In genomic region chr14:120225657-120226056, GRCm38 (mm10) we compare ENCODE assay signal across 14 mouse cellular contexts. TPM values are rescaled to one million over a fixed set of nuclear protein-coding genes. Genes with fewer than 3 reads are reported as not detected.
DNase-seq lines count a peak whose midpoint lies in the region; ATAC-seq lines count a peak whose summit lies in the region.
"Had no signal": no experiment of that assay in that cellular context is flagged by ENCODE, and none has a peak within 500 bp of the region (broad histone marks: within the 10 kb centered on the region; RNA-seq: fewer than 3 reads in every experiment).

No protein-coding gene starts in this region.

- 0 out of 2 replicates have a peak, but pooled peaks cover 5% of the 10 kb centered on the region for H3K9me3 ChIP-seq in forebrain, embryonic 13.5 days (replicated peaks)
- no peaks in the 10 kb centered on the region for H3K9me3 ChIP-seq in forebrain, embryonic 10.5 days
- H3K9me3 ChIP-seq in hindbrain, embryonic 15.5 days: no peaks in the 10 kb centered on the region
- no peaks in the 10 kb centered on the region for H3K9me3 ChIP-seq in hindbrain, embryonic 13.5 days
- H3K9me3 ChIP-seq: neural tube, embryonic 13.5 days had no signal

- no peaks in the 10 kb centered on the region for H3K36me3 ChIP-seq in forebrain, embryonic 13.5 days (ENCODE audit: poor library complexity, severe bottlenecking)
- no peaks in the 10 kb centered on the region for H3K36me3 ChIP-seq in forebrain, embryonic 10.5 days (replicated peaks)
- no peaks in the 10 kb centered on the region for H3K36me3 ChIP-seq in hindbrain, embryonic 15.5 days
- H3K36me3 ChIP-seq in hindbrain, embryonic 13.5 days: no peaks in the 10 kb centered on the region
- H3K36me3 ChIP-seq: heart, embryonic 13.5 days; neural tube, embryonic 13.5 days had no signal

- DNase-seq in forebrain, embryonic 10.5 days (ENCODE audit: extremely low spot score, low spot score): no peak
- DNase-seq in right cerebral cortex, postnatal 4 days: peak; percentile 10
- no peak for DNase-seq in right cerebral cortex, postnatal 36 days (ENCODE audit: low spot score in 2 of 2)
- DNase-seq in kidney, postnatal 25 days: no peak
- DNase-seq: kidney, adult 8-10 months; lung, adult 18-20 months; right cerebral cortex, postnatal 25 days; thymus, postnatal 25 days had no signal

- peaks cover 9% of the 10 kb centered on the region for H3K4me1 ChIP-seq in forebrain, embryonic 13.5 days
- H3K4me1 ChIP-seq in forebrain, embryonic 10.5 days: peaks cover 6% of the 10 kb centered on the region
- H3K4me1 ChIP-seq in hindbrain, embryonic 15.5 days (replicated peaks): peaks cover 11% of the 10 kb centered on the region; the same call in 1 of the 2 replicates
- H3K4me1 ChIP-seq in hindbrain, embryonic 13.5 days (replicated peaks): peaks cover 14% of the 10 kb centered on the region

- no peak overlapping the region for H3K27ac ChIP-seq in forebrain, embryonic 13.5 days
- no peak overlapping the region for H3K27ac ChIP-seq in forebrain, embryonic 10.5 days
- no peak overlapping the region for H3K27ac ChIP-seq in hindbrain, embryonic 15.5 days (replicated peaks)
- no peak overlapping the region for H3K27ac ChIP-seq in hindbrain, embryonic 13.5 days
- H3K27ac ChIP-seq: heart, embryonic 13.5 days; neural tube, embryonic 13.5 days had no signal

- H3K9ac ChIP-seq in forebrain, embryonic 13.5 days: no peak overlapping the region
- no peak overlapping the region for H3K9ac ChIP-seq in hindbrain, embryonic 15.5 days
- no peak overlapping the region for H3K9ac ChIP-seq in hindbrain, embryonic 13.5 days
- H3K9ac ChIP-seq: heart, embryonic 13.5 days; neural tube, embryonic 13.5 days had no signal

- WGBS in forebrain, embryonic 13.5 days: 80% methylated on average over 3 of the region's 3 CpGs
- WGBS in forebrain, embryonic 10.5 days: 90% methylated on average over 3 of the region's 3 CpGs
- 76% methylated on average over 3 of the region's 3 CpGs for WGBS in hindbrain, embryonic 15.5 days
- 75% methylated on average over 3 of the region's 3 CpGs for WGBS in hindbrain, embryonic 13.5 days

- H3K4me3 ChIP-seq in forebrain, embryonic 13.5 days: no peak overlapping the region
- H3K4me3 ChIP-seq in forebrain, embryonic 10.5 days: no peak overlapping the region
- H3K4me3 ChIP-seq in hindbrain, embryonic 15.5 days: no peak overlapping the region
- no peak overlapping the region for H3K4me3 ChIP-seq in hindbrain, embryonic 13.5 days
- H3K4me3 ChIP-seq: erythroblast, embryonic 14.5 days; heart, embryonic 13.5 days; neural tube, embryonic 13.5 days had no signal

- no peak overlapping the region for H3K4me2 ChIP-seq in forebrain, embryonic 13.5 days
- no peak overlapping the region for H3K4me2 ChIP-seq in hindbrain, embryonic 15.5 days
- H3K4me2 ChIP-seq in hindbrain, embryonic 13.5 days: no peak overlapping the region
- H3K4me2 ChIP-seq: heart, embryonic 13.5 days; neural tube, embryonic 13.5 days had no signal

- H3K27me3 ChIP-seq in forebrain, embryonic 13.5 days: no peaks in the 10 kb centered on the region
- no peaks in the 10 kb centered on the region for H3K27me3 ChIP-seq in forebrain, embryonic 10.5 days (ENCODE audit: poor library complexity, severe bottlenecking)
- H3K27me3 ChIP-seq in hindbrain, embryonic 15.5 days: no peaks in the 10 kb centered on the region
- no peaks in the 10 kb centered on the region for H3K27me3 ChIP-seq in hindbrain, embryonic 13.5 days
- H3K27me3 ChIP-seq: heart, embryonic 13.5 days; neural tube, embryonic 13.5 days had no signal

- 0 out of 2 replicates have a peak, but pooled peaks have one; percentile 33 for ATAC-seq in forebrain, embryonic 13.5 days
- ATAC-seq in hindbrain, embryonic 15.5 days (ENCODE audit: low FRiP score, low read depth): 0 out of 2 replicates have a peak, but pooled peaks have one; percentile 54
- ATAC-seq in hindbrain, embryonic 13.5 days (ENCODE audit: low FRiP score): no peak

RNA-seq across cellular contexts. Expression of gene Mbnl2, which starts 49.8 kb away (rescaled TPM):
- polyA plus RNA-seq in forebrain, embryonic 13.5 days (2015; fragmentation: Nextera tagmentation; extraction: Ambion mirVana): 18.7 and 19.4 TPM in 2 replicates
- polyA plus RNA-seq in forebrain, embryonic 10.5 days (2016; fragmentation: Nextera tagmentation; extraction: Ambion mirVana): 30.0 TPM in 2 replicates
- 25.5 and 26.4 TPM in 2 replicates for polyA plus RNA-seq in hindbrain, embryonic 15.5 days (2015; fragmentation: Nextera tagmentation; extraction: Ambion mirVana)
- polyA plus RNA-seq in hindbrain, embryonic 13.5 days (2015; fragmentation: Nextera tagmentation; extraction: Ambion mirVana): 23.9 and 24.7 TPM in 2 replicates
